Mouse (Mus musculus): ENCODE measurements around the gene Ifi47.

Gene Ifi47

DNA sequence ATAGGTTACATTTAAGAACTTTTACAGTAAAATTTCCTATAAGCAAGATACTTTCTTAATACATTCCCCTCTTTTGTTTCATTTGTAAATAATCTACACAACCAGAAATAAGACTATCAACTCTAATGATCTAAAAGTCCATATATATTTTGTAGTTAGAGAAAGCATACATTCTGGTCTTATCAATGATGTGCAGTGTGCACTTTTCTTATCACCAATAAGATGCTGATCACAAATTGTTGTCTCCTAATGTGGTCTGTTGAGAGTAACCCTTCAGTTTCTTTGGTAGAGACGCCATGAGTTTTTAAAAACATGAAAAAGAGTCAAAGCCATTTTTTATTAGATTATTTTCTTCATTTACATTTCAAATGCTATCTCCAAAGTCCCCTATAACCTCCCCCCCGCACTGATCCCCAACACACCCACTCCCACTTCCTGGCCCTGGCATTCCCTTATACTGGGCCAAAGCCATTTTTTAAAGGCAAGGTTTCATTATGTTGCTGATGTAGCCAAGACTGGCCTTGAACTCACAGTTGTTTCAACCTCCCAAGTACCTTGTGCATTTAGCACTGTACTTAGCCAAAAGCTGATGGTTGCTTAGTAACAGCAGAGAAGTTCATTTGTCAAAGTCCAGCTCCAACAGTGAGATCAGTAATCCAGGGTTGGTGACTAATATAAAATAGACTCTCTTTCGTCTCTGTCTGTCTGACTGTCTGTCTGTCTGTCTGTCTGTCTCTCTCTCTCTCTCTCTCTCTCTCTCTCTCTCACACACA lies 13.5 kb downstream of the Ifi47 start:
- DNase-seq (ENCODE audit: low read depth, low spot score), result peak; percentile 55

DNA sequence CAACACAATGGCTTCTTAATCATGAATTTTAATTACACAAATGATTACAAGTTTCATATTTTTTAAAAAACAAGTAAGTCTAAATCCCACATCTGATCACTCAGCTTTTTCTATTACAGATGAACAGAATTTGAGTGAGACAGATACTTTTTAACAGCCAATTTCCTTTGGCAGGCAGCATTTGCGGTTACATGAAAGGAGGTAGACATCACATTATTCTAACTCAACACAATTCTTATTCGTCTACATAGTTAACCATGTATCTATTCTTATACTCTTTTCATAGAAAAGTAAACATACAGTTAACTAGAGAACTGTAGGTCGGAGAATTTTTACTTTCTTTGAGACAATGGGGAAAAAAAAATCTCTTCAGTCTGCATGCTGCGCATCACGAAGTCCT lies 14.2 kb downstream of the Ifi47 start:
- DNase-seq (ENCODE audit: low read depth, low spot score), result peak; percentile 60

DNA sequence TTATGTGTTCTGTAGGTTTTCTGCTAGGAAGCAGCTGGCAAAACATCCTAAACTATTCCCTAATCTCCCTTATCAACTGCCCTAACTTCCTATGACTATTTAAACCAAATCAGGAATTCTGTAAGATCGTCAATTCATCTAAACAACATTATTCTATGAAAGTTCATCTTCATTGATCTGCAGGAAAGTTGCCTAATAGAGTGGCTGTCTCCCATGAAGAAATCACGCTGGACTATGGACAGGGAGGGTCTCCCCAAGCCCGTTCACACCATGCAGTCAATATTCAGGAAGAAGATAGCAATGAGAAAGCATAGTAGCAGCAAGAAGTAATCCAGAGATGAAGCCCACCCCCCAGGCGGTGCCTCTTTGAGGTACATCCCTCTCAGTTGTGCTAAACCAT lies 14.8 kb downstream of the Ifi47 start:
- DNase-seq (ENCODE audit: low read depth, low spot score), result no peak

DNA sequence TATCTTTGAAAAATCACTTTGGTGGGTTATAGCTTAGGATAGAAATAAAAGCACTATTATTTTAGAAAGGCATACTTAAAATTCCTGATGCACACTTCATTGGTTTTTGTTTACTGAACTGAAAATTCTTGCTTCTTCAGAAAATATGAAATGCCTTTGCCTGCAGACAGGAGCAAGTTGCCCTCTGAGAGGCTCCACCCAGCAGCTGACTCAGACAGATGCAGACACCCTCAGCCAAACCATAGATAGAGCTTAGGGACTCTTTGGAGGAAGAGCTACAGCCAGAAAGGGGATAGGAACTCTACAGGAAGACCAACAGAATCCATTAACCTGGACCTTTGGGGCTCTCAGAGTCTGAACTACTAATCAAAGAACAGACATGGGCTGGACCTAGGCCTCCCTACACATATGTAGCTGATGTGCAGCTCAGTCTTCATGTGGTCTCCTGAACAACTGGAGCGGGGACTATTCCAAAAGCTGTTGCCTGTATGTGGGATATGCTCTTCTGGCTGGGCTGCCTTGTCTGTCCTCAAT lies 15.7 kb downstream of the Ifi47 start:
- no peak for DNase-seq (ENCODE audit: low read depth, low spot score)

DNA sequence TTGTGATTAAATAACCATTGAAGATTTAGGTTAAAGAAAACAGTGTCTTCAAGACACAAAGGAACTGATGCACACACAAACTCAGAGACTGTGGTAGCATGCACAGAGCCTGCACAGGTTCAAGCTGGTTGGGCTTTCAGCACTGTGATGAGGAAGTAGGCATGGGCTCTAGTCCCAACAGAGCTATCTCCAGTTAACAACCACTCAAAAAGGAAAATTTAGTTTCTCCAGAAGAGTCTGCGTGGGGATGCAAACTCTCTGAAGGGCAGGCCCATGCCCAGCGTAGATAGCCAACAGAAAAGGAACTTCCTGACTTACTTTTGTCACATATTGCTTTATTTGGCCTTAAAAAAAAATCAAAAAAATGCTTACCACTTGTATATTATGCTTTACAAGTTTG lies 16.4 kb downstream of the Ifi47 start:
- peak; percentile 35 for DNase-seq (ENCODE audit: low read depth, low spot score)

DNA sequence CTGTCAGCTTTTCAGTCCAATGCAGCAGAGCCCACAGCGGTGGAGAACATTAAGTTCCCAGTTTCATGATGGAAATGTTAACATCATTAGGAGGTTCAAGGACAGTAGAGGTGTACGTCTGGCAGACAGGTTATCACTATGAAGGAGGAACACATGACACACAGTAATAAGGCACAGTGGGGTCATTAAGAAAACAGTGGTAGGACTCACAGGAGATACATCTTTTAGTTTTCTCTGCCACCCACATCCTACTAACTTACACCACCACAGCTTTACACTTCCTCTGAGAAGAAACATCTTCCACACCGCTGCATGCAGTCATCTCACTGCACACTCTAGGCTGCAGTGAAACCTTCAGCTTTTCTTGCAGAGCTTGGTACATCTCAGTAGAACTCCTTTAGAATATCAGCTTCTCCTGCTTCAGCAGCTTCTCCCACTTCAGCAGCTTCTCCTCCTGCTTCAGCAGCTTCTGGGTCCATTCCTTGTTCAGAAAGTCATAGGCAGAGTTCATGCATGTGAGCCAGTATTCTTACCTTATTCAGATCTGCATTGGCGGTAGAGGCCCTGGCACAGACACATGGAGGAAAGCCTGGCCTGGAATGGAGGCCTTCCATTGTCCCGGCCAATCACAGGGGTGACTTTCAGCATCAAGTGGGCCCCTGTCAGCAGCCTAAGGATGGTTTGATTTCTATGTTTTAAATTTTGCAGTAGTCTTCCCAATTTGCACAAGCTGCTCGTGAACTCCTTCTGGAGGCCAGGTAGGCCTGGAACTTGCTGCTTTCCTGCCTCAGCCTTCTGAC lies 17.7 kb downstream of the Ifi47 start:
- DNase-seq (ENCODE audit: low read depth, low spot score), result peak; percentile 81

DNA sequence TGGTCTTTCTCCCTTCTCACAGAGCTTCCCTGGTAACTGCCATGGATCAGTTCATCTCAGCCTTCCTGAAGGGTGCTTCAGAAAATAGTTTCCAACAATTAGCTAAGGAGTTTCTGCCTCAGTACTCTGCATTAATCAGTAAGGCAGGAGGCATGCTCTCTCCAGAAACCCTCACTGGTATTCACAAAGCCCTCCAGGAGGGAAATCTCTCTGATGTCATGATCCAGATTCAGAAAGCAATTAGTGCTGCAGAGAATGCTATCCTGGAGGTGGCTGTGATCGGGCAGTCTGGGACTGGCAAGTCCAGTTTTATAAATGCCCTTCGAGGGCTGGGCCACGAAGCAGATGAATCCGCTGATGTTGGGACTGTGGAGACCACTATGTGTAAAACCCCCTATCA lies 19.0 kb downstream of the Ifi47 start:
- DNase-seq (ENCODE audit: low read depth, low spot score), result no peak

DNA sequence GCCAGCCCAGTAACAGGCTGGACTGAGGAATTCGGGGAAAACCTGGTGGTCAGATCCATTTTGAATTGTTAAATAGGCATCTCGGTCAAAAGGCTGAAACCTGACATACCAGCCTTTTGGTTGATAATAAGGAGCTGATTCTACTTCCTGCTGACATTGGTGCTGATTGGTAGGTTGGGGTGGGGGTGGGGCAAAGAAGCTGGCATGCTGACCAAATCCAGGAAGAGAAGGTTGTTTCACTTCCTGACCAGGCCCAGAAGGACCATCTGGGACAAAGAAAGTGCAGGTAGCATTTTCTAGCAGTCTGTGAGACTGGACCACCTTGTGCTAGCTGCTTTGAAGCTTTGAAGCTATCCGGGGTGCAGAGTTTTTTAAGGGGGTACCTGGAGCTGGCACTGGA lies 24.0 kb downstream of the Ifi47 start:
- DNase-seq (ENCODE audit: low read depth, low spot score), result peak; percentile 71

DNA sequence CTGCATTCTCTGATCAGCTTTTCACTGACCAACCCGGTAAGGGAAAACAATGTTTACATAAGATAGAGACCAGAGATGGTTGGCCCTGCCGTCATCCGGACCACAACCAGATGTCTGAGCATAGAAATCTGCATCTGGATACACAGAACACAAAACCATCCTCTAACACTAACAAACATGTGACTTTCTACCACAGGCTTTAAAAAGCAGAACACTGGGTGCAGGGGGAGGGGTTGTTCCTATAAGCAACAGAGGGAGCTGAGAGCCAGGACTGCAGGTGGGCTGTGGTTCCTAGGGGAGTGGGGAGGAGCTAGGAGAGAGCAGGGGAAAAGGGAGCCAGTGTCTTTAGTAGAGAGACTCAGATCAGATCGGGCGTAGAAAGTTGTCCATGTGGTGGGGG lies 25.1 kb downstream of the Ifi47 start:
- DNase-seq (ENCODE audit: low read depth, low spot score), result peak; percentile 26

DNA sequence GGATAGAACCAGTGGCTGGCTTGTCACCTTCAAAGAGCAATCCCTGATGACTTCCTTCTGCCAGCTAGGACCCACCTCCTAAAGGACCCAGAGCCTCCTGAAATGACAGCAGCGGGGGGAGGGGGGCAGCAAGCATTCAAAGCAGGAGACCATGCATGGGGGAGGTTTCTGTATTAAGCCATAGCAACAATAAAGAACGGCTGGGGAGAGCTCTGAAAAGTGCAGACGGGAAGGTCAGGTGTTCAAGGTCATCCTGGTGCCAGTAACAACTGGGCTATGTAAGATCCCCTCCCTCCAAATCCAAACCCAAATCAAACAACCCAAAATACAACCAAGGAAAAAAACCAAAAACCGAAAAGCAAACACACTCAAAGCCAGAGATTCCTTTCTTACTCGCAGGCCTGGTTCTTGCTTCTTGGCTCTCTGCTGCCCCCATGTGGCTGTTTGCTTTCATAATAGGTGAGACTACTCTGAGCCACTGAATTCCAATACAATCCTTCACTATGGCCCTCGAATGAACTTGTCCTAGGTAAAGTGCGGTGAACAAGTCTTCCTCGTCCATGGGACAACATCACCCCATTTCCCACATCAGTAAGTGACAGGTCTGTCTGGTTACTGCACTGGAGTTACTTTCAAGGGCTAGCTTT lies 26.8 kb downstream of the Ifi47 start:
- DNase-seq (ENCODE audit: low read depth, low spot score), result peak; percentile 85

DNA sequence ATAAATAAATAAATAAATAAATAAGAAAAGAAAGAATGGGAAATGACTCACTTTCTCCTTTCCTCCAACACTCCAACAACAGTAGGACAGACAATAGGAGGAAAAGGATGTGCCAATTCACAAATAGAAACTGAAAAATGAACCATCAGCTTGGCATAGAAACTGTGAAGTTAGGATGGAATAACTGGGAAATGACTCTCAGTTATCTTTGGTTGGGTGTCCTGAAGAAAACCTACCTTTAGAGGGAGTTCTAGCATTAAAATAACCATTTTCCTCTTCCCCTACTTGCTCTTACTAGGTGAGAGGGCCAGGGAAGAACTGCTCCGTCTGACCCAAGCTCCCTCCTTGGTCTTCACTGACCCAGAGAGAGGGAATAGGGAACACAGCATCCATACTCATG lies 29.4 kb downstream of the Ifi47 start:
- DNase-seq (ENCODE audit: low read depth, low spot score), result no peak

DNA sequence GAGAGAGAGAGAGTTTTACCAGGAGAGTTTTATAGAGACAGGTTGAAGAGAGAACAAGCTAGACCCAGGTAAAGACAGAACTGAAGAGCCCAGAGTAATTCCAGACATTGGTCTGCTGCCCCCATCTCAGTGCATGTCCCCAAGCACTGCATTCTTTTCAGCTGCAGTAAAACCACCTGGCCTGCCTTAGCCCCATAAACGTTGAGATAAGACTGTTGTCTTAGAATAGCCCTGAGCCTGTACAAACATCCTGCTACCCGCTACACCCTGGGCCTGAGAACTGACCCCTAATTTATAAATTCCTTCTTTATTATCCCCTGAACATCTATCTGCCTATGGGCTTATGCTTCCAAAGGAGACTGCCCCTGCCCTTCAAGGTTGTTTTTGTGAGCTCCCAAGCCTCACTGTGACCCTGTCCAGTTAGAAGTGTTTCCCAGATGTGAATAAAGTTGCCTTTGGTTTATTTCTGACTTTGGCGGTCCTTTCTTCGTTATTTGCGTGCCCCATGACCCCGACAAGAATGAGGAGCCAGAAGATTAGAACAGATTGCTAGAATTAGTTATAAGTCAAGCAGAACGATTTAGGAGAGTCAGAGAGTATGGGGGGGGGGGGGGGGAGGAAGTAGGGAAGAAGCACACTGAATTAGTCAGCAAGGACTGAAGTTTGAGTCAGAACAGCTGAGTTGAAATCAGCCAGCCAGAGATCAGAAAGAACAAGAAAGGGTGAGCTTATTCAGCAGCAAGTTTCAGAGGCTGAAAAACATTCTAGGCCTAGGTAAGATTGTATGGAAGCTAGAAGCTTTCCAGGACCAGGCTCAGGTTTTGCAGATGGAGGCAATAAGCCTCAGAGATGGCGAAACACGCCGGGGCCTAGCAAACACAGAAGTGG lies 31.5 kb downstream of the Ifi47 start:
- no peak for DNase-seq (ENCODE audit: low read depth, low spot score)

DNA sequence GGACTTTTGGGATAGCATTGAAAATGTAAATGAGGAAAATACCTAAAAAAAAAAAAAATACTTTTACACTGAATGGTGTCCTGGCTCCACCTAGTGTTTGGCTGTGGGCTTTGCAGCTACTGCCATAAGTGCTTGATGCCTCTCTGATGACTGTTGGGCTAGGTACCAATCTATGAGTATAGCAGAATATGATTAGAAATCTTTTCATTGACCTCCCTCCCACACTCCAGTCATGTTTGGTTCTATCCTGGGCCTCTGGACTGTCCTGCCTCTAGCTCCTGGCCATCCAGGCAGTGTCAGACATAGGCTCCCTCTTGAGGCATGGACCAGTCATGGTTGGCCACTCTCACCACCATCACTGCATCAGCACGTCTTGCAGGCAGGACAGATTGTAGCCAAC lies 32.4 kb downstream of the Ifi47 start:
- peak; percentile 67 for DNase-seq (ENCODE audit: low read depth, low spot score)

DNA sequence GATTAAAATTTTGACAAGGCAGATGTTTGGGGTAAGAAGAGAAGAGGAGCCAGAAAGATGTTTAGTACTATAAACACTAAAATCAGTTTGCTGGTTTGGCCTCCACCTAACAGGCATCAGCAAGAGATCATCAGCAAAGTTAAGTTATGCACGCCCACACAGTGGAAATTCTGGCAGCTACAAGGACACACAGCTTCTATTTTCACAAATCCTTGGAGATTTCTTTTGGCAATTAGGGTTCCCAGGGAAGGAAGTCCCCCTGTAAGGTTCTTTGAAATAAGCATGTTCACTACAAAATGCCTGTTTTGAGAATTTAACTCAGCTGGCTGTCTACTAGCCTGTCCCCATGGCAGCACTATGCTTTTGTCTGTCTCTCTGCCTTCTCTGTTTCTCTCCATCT lies 34.6 kb downstream of the Ifi47 start:
- DNase-seq (ENCODE audit: low read depth, low spot score), result no peak

DNA sequence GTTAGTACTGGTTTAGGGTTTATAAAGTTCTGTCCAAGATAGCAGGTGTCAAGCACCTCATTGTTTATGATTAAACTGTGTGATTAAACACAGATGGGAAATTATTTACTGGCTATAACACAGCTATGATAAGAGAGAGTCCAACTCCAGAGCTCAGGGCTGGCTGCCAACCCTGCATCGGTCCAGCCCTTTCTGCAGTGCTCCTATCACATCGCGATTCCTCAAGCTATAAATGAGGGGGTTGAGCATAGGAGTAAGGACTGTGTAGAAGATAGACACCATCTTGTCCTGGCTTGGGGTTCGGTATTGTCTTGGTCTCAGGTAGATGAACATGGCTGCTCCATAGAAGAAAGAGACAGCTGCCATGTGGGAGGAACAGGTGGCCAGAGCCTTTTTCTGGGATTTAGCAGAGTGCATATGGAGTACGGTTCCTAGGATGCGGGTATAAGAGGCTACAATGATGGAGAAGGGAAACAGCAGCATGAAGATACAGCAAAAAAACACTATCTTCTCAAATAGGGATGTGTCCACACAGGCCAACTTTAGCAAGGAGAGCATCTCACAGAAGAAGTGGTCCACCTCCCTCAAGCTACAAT lies 36.3 kb downstream of the Ifi47 start:
- no peak for DNase-seq (ENCODE audit: low read depth, low spot score)

DNA sequence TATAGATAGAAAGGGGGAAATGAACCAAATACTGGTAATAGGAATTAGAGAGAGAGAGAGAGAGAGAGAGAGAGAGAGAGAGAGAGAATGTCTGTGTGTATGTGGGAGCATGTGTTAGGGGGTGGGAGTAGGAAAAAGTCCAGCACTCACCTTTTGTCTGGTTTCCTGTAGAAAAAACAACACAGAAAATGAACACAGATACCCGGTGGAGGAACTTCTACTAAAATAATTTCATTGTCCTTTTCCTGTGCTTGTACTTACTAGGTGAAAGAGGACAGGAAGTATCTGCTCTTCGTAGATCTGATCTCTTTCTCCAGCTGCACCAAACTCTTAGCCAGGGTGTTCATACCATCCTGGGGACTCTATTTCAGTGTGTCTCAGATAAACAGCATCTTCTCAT lies 37.8 kb downstream of the Ifi47 start:
- no peak for DNase-seq (ENCODE audit: low read depth, low spot score)

DNA sequence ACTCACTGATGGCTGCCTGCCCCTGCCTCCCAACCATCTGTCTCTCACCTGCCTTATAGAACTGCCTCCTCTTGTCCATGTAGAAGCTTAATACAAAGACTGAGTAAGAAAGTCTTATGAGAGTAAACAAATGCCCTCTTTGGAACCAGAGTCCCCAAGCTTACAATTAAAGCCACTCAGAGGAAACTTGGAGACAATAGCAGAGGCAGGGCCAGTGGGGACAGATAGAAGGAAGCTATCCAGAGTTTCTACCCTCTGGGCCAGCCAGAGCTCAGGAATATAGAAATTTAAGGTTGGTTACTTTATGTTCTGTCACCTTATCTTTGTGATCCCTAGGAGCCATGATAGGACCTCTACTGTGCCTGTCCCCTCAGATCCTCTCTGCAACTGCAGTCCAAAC lies 38.4 kb downstream of the Ifi47 start, which contains the start of gene Olfr1396:
Gene Olfr1396 (minus strand): TSS at position 101 of the 400 bp plus-strand sequence.
- DNase-seq (ENCODE audit: low read depth, low spot score), result no peak

DNA sequence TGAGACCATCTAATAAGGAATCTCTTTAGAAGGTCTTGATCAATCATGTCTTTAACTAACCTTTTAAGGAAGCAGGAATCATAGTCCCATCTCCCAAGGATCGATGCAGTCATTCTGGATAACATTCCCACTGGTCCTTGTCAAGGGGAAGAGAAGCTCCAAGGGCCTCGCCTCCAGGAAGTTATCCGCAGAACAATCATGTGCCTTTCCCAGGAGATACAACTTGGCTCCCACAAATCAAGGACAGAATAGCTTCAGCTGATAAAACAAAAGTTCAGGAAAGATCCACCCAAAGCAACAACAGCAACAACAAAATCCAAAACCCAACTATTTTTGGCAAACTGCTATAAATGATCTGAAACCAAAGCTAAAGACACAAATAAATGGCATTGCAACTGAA lies 43.2 kb downstream of the Ifi47 start:
- DNase-seq (ENCODE audit: low read depth, low spot score), result no peak

DNA sequence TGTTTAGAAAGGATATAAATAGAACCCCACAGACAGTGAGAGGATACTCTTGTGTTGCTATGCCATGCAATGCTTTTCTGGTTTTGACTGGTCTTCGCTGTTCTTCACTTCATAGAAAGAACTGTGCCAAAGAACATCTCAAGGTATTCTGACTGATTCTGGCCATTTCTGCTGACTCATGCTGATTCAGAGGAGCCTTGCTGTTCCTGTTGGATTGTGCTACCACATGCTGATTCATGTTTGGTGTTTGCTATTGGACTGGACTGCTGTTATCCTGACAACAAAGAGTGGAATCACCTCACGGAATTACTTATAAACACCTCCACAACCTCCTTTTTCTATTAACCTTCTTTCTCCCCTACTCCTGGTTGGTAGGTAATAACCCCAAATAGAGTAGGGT lies 47.8 kb downstream of the Ifi47 start:
- no peak for DNase-seq (ENCODE audit: low read depth, low spot score)

DNA sequence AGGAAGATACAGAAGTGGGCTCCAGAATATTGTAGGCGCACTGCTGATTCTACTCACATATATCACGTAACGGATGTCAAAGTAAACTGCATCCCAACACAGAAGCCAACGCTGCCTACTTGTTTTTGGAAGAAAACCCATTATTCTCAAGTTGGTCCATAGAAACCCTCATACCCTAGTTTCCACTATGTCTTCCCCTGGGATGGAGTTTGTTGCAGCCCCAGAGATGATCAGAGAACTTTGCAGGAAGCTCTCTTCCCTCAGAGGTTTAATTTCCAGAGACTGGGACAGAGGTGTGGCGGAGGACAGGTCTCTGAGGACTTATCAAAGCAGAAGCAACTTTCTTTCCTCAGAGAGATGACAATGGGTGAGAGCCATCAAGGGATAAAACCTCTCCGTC lies 65.6 kb downstream of the Ifi47 start, which contains the start of gene Olfr1395:
Gene Olfr1395 (plus strand): TSS at position 301 of the 400 bp plus-strand sequence.
- DNase-seq (ENCODE audit: low read depth, low spot score), result no peak
